Mouse (Mus musculus) liver, postnatal 0 days (tissue): ENCODE results near the gene Ankrd9. TPM values are rescaled to one million over a fixed set of nuclear protein-coding genes. Genes with fewer than 3 reads are reported as not detected.

Source experiments
- ATAC-seq: fragments of 200-750 bp; cut with Nextera tagmentation; 2 replicates; pipeline ENCODE4 v1.8.0; 2017; ENCODE audit warnings: mild to moderate bottlenecking, moderate library complexity
- DNase-seq: peaks from one replicate; pipeline ENCODE4 v3.0.0-alpha.2; 2016
- H3K27ac ChIP-seq: fragments of 300-500 bp; sonication (generic); 2 replicates; pipeline ENCODE4 v1.5.1; 2014; ENCODE audit warnings: antibody characterized with exemption, moderate library complexity, mild to moderate bottlenecking, low read depth
- H3K27me3 ChIP-seq: fragments of 300-500 bp; sonication (generic); 2 replicates; pipeline ENCODE4 v1.6.1; 2014; ENCODE audit warnings: low read length, control low read depth, mixed read lengths; ENCODE audit not compliant: insufficient read depth
- H3K36me3 ChIP-seq: fragments of 300-500 bp; sonication (generic); replicated peaks from 2 replicates; pipeline ENCODE4 v1.6.1; 2014; ENCODE audit warnings: mild to moderate bottlenecking, control low read depth, low read length, moderate library complexity, mixed read lengths; ENCODE audit not compliant: insufficient read depth
- H3K4me1 ChIP-seq: fragments of 300-500 bp; sonication (generic); 2 replicates; pipeline ENCODE4 v1.6.1; 2014; ENCODE audit warnings: antibody characterized with exemption, mild to moderate bottlenecking, control low read depth; ENCODE audit not compliant: insufficient read depth
- H3K4me2 ChIP-seq: fragments of 300-500 bp; sonication (generic); 2 replicates; pipeline ENCODE4 v1.6.1; 2014; ENCODE audit warnings: low read depth, mild to moderate bottlenecking, low read length, moderate library complexity, mixed read lengths
- H3K4me3 ChIP-seq: fragments of 300-500 bp; sonication (generic); 2 replicates; pipeline ENCODE4 v1.5.1; 2014; ENCODE audit warnings: low read depth, low read length
- H3K9ac ChIP-seq: fragments of 300-500 bp; sonication (generic); replicated peaks from 2 replicates; pipeline ENCODE4 v1.6.1; 2014; ENCODE audit warnings: mild to moderate bottlenecking, moderate library complexity
- H3K9me3 ChIP-seq: fragments of 300-500 bp; sonication (generic); 2 replicates; pipeline ENCODE4 v1.6.1; 2016; ENCODE audit warnings: mild to moderate bottlenecking, control low read depth, low read length, mixed read lengths
- CTCF ChIP-seq: sonication (generic); IDR thresholded peaks from 2 replicates; pipeline ENCODE4 v1.5.1; 2016; ENCODE audit warnings: antibody characterized with exemption, low read depth
- EP300 ChIP-seq: IDR thresholded peaks from 2 replicates; pipeline ENCODE4 v1.6.1; 2016; ENCODE audit warnings: antibody characterized with exemption, low read depth, mild to moderate bottlenecking
- WGBS: fragments of 180-500 bp; shearing (Covaris S2); extraction: QIAGEN DNeasy Blood & Tissue Kit; methylation state at CpG from one replicate; pipeline ENCODE4 v1.1.7; 2014; ENCODE audit not compliant: insufficient replicate concordance; 5-methylcytosine and 5-hydroxymethylcytosine counted together
- polyA plus RNA-seq: library from polyadenylated mRNA; unstranded; fragments of >200 nt; fragmentation: Nextera tagmentation; extraction: Ambion mirVana; gene quantifications from 2 replicates; pipeline ENCODE4 v1.2.1, GENCODE M21; 2015

Ankrd9 gene
- polyA plus RNA-seq, 1 experiment from 2014 or later = 16.5 TPM

DNA sequence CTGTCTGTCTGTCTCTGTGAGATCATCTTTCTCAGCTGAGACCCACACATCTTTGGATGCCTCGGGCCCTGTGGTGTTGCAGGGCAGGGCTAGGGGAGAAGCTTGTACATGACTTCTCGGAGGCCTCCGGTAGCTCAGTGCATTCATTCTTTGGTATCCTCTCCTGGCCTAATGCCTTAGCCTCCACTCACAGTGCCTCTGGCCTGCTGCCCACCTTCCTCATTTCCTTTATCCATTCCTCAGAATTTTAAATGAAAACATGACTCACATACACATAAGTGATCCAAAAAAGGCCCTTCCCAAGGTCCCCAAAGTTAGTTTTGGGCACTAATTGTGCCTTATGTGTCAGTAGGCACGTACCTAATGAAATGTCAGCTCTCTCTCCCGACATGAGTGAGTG, 41.3 kb downstream of the Ankrd9 start:
- Histone ChIP-seq H3K4me3 (no peak overlapping the region), H3K9ac (no peak overlapping the region), H3K27ac (no peak overlapping the region), H3K4me1 (no peaks in the 10 kb centered on the region), H3K27me3 (no peaks in the 10 kb centered on the region), H3K36me3 (peaks cover 35% of the 10 kb centered on the region), H3K9me3 (no peaks in the 10 kb centered on the region), H3K4me2 (no peak overlapping the region)
- ATAC-seq = no peak
- no peak for TF ChIP-seq EP300
- TF ChIP-seq CTCF = no peak
- WGBS = 80% methylated on average over 5 of the region's 5 CpGs
- no peak for DNase-seq

DNA sequence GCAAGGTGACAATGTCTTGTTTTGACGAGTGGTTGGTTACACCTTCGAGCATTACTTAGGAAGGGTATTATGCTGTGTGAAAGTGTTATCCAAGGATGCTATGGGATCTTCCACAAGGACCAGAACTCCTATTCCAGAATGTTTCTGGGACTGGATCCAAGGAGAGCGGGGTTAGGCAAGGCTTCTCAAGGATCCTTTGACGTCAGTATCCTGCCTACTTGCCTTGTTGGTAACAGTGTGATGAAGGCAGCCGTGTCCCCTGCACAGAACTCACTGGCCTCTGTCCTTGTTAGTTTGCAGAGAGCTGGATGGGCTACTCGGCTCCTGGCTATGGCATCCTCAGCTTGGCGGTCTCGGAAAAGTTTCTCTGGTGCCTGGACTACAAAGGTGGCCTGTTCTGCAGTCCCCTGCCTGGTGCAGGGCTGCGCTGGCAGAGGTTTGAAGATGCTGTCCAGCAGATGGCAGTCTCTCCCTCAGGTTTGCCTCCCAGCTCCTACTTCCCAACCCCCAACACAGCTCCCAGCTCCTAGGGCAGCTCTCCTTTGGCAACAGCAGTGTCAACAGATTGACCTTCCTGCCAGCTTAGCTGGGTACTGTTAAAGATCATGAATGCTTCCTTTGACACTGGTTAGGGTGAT, 42.7 kb downstream of the Ankrd9 start:
- H3K4me1 ChIP-seq = no peaks in the 10 kb centered on the region
- TF ChIP-seq EP300 = no peak
- TF ChIP-seq CTCF = peak; percentile 97
- H3K4me2 ChIP-seq = no peak overlapping the region
- ATAC-seq (peak; percentile 91), DNase-seq (peak; percentile 87)
- no peak overlapping the region for H3K4me3 ChIP-seq
- no peaks in the 10 kb centered on the region for H3K9me3 ChIP-seq
- no peak overlapping the region for H3K9ac ChIP-seq
- no peaks in the 10 kb centered on the region for H3K27me3 ChIP-seq
- peaks cover 25% of the 10 kb centered on the region for H3K36me3 ChIP-seq
- no peak overlapping the region for H3K27ac ChIP-seq
- 65% methylated on average over 9 of the region's 9 CpGs for WGBS

DNA sequence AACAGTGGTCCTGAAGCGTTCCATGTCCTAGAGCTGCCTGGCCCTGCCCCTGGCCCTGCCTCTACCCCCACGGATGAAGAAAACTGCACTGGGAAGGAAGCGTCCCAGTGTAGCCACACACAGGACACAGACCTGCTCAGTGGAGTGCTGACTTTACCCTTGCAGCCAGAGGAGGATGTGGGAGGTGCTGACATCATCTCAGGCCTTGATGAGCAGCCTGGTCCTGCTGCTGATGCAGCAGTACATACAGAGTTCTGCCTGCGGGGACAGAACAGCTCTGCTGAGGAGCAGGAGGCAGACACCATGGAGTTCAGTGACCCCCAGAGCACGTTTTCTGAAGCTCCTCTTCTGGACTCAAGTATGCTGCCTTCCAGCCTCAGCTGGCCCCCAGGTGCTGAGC, 46.0 kb downstream of the Ankrd9 start:
- peak; percentile 28 for ATAC-seq
- TF ChIP-seq EP300 (no peak), CTCF (no peak)
- Histone ChIP-seq H3K27me3 (no peaks in the 10 kb centered on the region), H3K4me1 (no peaks in the 10 kb centered on the region), H3K9me3 (no peaks in the 10 kb centered on the region), H3K9ac (no peak overlapping the region), H3K4me3 (no peak overlapping the region), H3K36me3 (peaks cover 20% of the 10 kb centered on the region), H3K4me2 (no peak overlapping the region), H3K27ac (no peak overlapping the region)
- DNase-seq = no peak
- 72% methylated on average over 5 of the region's 5 CpGs for WGBS

Other genes with a start within 250 kb of the Ankrd9 start
- 6.4 and 7.0 TPM in 2 replicates for gene Wdr20, start 241.1 kb downstream of the Ankrd9 start, polyA plus RNA-seq
- gene Mok, start 138.1 kb downstream of the Ankrd9 start, polyA plus RNA-seq = 0.13 and 0.29 TPM in 2 replicates
- gene Zfp839, start 128.8 kb downstream of the Ankrd9 start, polyA plus RNA-seq = 1.1 and 1.8 TPM in 2 replicates
- 30.6 and 34.2 TPM in 2 replicates for gene Cinp, start 89.9 kb downstream of the Ankrd9 start, polyA plus RNA-seq
- gene Tecpr2, start 89.8 kb downstream of the Ankrd9 start, polyA plus RNA-seq = 0.63 and 1.1 TPM in 2 replicates
- gene Rcor1, start 60.3 kb upstream of the Ankrd9 start, polyA plus RNA-seq = 3.6 and 4.8 TPM in 2 replicates
- gene Traf3, start 187.3 kb upstream of the Ankrd9 start, polyA plus RNA-seq = 1.9 and 2.5 TPM in 2 replicates
- not detected in 2 replicates for gene 4930595D18Rik, start 205.5 kb upstream of the Ankrd9 start, polyA plus RNA-seq